Mouse (Mus musculus) gastrocnemius, postnatal 36 days (tissue): ENCODE data around the gene H2-Q1. TPM values are rescaled to one million over a fixed set of nuclear protein-coding genes. Genes with fewer than 3 reads are reported as not detected.
"Not testable (repeated sequence)": the region's sequence is repeated elsewhere in the genome, so short reads cannot be mapped to it uniquely, and the experiment has no call there.

Experiments
- DNase-seq, 2 experiments: peaks; one replicate each; pipeline ENCODE4 v3.0.0; 2022
- intact Hi-C: fragments of 180-260 bp; cut with DNase I; formaldehyde crosslinking; loops from one replicate; pipeline ENCODE4 v1.15.1; 2025
- total RNA-seq, 2 experiments: library from RNA; stranded (reverse); gene quantifications; 2 replicates each; pipeline ENCODE4 v1.2.3; 2021

Gene H2-Q1
- total RNA-seq, 2 experiments from 2014 or later = 0.38 to 0.47 TPM

GRCm38 (mm10) chr17:35331546-35331945, 11.3 kb downstream of the H2-Q1 start:
- DNase-seq, intact Hi-C loops: not testable (repeated sequence)

GRCm38 (mm10) chr17:35342071-35342671, 22.0 kb downstream of the H2-Q1 start, which contains the start of gene H2-Q2:
TSS of gene H2-Q2 (plus strand) at chr17:35342242.
- DNase-seq = no peak
- intact Hi-C loops = no loop called here

- DNase-seq = no peak
These were observed 22.7 kb downstream of the H2-Q1 start for GRCm38 (mm10) chr17:35342711-35343476.

GRCm38 (mm10) chr17:35347659-35348058, 27.5 kb downstream of the H2-Q1 start:
- intact Hi-C loops = not testable (repeated sequence)

More at GRCm38 (mm10) chr17:35342711-35343476, 22.7 kb downstream of the H2-Q1 start:
- intact Hi-C loops = no loop called here

GRCm38 (mm10) chr17:35353275-35353674, 33.1 kb downstream of the H2-Q1 start:
- DNase-seq, intact Hi-C loops: not testable (repeated sequence)

More at GRCm38 (mm10) chr17:35347659-35348058, 27.5 kb downstream of the H2-Q1 start:
- not testable (repeated sequence) for DNase-seq

- intact Hi-C loops = no loop called here
- DNase-seq = no peak
These were observed 33.9 kb downstream of the H2-Q1 start for GRCm38 (mm10) chr17:35354071-35354470.

- intact Hi-C loops = loop anchor here (5.0 kb wide), 1 partner anchor 40 kb away; no protein-coding TSS in a partner anchor
- DNase-seq = no peak
These were observed 36.9 kb downstream of the H2-Q1 start for GRCm38 (mm10) chr17:35357086-35357485.

- DNase-seq = no peak
- intact Hi-C loops = loop anchor here (5.0 kb wide), 1 partner anchor 42 kb away; no protein-coding TSS in a partner anchor
These were observed 38.7 kb downstream of the H2-Q1 start for GRCm38 (mm10) chr17:35358763-35359469.

GRCm38 (mm10) chr17:35359470-35359862, 39.3 kb downstream of the H2-Q1 start:
- DNase-seq = no peak
- intact Hi-C loops = loop anchor here (5.0 kb wide), 1 partner anchor 42 kb away; no protein-coding TSS in a partner anchor

Other genes starting within 250 kb of the H2-Q1 start
- not detected for gene Ly6g6e, start 243.5 kb upstream of the H2-Q1 start, total RNA-seq
- gene Ly6g6d, start 242.3 kb upstream of the H2-Q1 start, total RNA-seq = 1 to 10 TPM in 1 of 2 experiments, not detected in 1; 1.8 TPM
- gene Ly6g6f, start 234.8 kb upstream of the H2-Q1 start, total RNA-seq = not detected
- gene Abhd16a, start 231.1 kb upstream of the H2-Q1 start, total RNA-seq = 10 to 100 TPM; 67.7 to 73.9 TPM
- gene Ly6g5c, start 212.1 kb upstream of the H2-Q1 start, total RNA-seq = not detected
- gene Ly6g5b, start 205.0 kb upstream of the H2-Q1 start, total RNA-seq = not detected
- 1 to 10 TPM; 6.0 to 7.8 TPM for gene Gpank1, start 198.9 kb upstream of the H2-Q1 start, total RNA-seq
- 100 to 1,000 TPM; 145 to 170 TPM for gene Csnk2b, start 198.4 kb upstream of the H2-Q1 start, total RNA-seq
- 10 to 100 TPM; 13.0 to 17.0 TPM for gene D17H6S53E, start 194.0 kb upstream of the H2-Q1 start, total RNA-seq
- gene Apom, start 188.4 kb upstream of the H2-Q1 start, total RNA-seq = not detected
- gene Bag6, start 185.2 kb upstream of the H2-Q1 start, total RNA-seq = 100 to 1,000 TPM; 191 to 208 TPM
- 10 to 100 TPM; 88.4 to 93.0 TPM for gene Prrc2a, start 155.5 kb upstream of the H2-Q1 start, total RNA-seq
- under 1 TPM in 1 of 2 experiments, not detected in 1; 0.47 TPM for gene Aif1, start 144.3 kb upstream of the H2-Q1 start, total RNA-seq
- 1 to 10 TPM in 1 of 2 experiments, under 1 TPM in 1; 0.74 to 1.5 TPM for gene Lst1, start 132.0 kb upstream of the H2-Q1 start, total RNA-seq
- under 1 TPM in 1 of 2 experiments, not detected in 1; 0.46 TPM for gene Ltb, start 126.0 kb upstream of the H2-Q1 start, total RNA-seq
- gene Tnf, start 118.4 kb upstream of the H2-Q1 start, total RNA-seq = under 1 TPM in 1 of 2 experiments, not detected in 1; 0.46 TPM
- gene Lta, start 115.1 kb upstream of the H2-Q1 start, total RNA-seq = under 1 TPM; 0.36 to 0.62 TPM
- gene Gm16181, start 99.6 kb upstream of the H2-Q1 start, total RNA-seq = not detected
- 1 to 10 TPM; 1.7 to 2.4 TPM for gene Atp6v1g2, start 86.7 kb upstream of the H2-Q1 start, total RNA-seq
- 1 to 10 TPM; 5.5 to 8.7 TPM for gene Nfkbil1, start 84.6 kb upstream of the H2-Q1 start, total RNA-seq
- 10 to 100 TPM; 67.7 to 83.0 TPM for gene Ddx39b, start 78.7 kb upstream of the H2-Q1 start, total RNA-seq
- gene H2-D1, start 57.7 kb upstream of the H2-Q1 start, total RNA-seq = 10 to 100 TPM; 28.2 to 39.1 TPM
- gene H2-Q2, start 21.8 kb downstream of the H2-Q1 start, total RNA-seq = under 1 TPM; 0.20 to 0.77 TPM
- gene H2-Q4, start 59.2 kb downstream of the H2-Q1 start, total RNA-seq = 1 to 10 TPM; 3.6 to 4.0 TPM
- gene H2-Q6, start 104.4 kb downstream of the H2-Q1 start, total RNA-seq = under 1 TPM; 0.17 to 0.26 TPM
- gene H2-Q7, start 118.8 kb downstream of the H2-Q1 start, total RNA-seq = under 1 TPM; 0.33 to 0.62 TPM
- under 1 TPM; 0.10 to 0.13 TPM for gene H2-Q10, start 149.7 kb downstream of the H2-Q1 start, total RNA-seq
- not detected for gene Pou5f1, start 185.6 kb downstream of the H2-Q1 start, total RNA-seq
- gene Tcf19, start 196.4 kb downstream of the H2-Q1 start, total RNA-seq = 1 to 10 TPM; 1.5 to 2.0 TPM
- gene Cchcr1, start 196.7 kb downstream of the H2-Q1 start, total RNA-seq = 1 to 10 TPM; 1.4 to 2.8 TPM
- gene Psors1c2, start 212.8 kb downstream of the H2-Q1 start, total RNA-seq = not detected
- gene Cdsn, start 231.7 kb downstream of the H2-Q1 start, total RNA-seq = not detected
- not detected for gene 2300002M23Rik, start 247.0 kb downstream of the H2-Q1 start, total RNA-seq